Mouse (Mus musculus) megakaryocyte progenitor cell, adult 5-6 weeks (primary cell): ENCODE measurements around the gene Nfx1. TPM values are rescaled to one million over a fixed set of nuclear protein-coding genes. Genes with fewer than 3 reads are reported as not detected.
A peak's percentile ranks its signal among the peaks of the same experiment; 100 is the strongest.

Source experiments
- ATAC-seq: replicated peaks from 2 replicates; pipeline ENCODE4 v1.8.0; 2016; ENCODE audit warnings: mild to moderate bottlenecking, moderate TSS enrichment, inconsistent platforms; ENCODE audit not compliant: poor library complexity
- total RNA-seq, 2 experiments: library from RNA; stranded (forward) in 1 of 2; stranded (reverse) in 1 of 2; fragments of 157-497, 149-512 nt in 1 of 2; fragments of 200-1000 nt in 1 of 2; gene quantifications; 2 replicates each; pipeline versions ENCODE4 v1.2.3 to v1.2.4; 2015 to 2017

Nfx1 gene
- total RNA-seq, 2 experiments from 2014 or later = 51.8 to 70.5 TPM

DNA sequence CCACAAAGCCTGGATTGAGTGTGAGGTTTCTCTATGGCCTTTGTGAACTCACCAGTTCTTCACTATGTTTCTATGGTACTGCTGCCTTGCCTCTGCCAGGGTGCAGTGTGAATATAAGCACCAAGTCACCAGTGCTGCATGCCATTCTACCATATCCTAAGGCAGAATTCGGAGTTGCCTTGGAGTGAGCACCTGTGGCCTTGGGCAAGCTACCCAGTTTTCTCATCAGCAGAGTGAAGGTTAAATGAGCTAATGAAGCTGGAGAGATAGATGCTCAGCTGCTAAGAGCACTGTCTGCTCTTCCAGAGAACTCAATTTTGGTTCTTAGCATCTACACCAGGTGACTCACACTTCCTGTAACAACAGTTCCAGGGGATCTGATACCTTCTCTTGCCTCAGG is 3.3 kb downstream of the Nfx1 start:
- ATAC-seq = no peak

- no peak for ATAC-seq
These were observed 5.0 kb downstream of the Nfx1 start for GRCm38 (mm10) chr4:40975678-40976077.

DNA sequence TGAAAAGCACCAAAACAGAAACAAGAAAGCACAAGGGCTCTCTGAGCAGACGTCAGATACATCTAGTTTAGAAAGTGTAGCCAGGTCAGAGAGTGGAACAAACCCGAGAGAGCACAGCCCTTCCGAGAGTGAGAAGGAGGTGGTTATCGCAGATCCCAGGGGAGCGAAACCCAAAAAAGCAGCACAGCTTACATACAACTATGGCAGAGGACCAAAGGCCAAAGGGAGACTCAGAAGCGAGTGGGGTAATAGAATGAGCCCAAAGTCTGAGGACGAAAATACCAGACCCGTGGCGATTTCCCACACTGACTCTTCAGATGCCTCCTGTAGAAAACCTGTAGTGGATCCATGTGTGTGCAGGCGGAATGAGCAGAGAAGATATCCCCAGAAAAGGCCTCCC is 5.9 kb downstream of the Nfx1 start:
- ATAC-seq = no peak

DNA sequence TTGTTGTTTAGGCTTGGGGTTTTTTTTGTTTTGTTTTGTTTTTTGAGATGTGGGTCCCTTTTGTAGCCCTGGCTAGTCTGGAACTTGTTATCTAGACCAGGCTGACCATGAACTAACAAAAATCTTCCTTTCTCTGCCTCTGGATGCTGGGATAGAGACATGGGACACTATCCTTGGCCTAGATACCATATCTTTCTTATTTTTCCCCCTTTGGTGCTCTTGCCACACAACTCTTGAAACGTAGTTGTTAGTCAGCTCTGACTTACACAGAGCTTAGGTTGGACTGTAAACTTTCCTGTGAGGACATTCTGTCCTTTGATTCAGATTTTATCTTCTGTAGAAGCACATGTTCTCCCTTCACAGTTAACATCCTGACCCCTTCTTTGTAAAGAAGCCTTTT is 8.7 kb downstream of the Nfx1 start:
- ATAC-seq = no peak

DNA sequence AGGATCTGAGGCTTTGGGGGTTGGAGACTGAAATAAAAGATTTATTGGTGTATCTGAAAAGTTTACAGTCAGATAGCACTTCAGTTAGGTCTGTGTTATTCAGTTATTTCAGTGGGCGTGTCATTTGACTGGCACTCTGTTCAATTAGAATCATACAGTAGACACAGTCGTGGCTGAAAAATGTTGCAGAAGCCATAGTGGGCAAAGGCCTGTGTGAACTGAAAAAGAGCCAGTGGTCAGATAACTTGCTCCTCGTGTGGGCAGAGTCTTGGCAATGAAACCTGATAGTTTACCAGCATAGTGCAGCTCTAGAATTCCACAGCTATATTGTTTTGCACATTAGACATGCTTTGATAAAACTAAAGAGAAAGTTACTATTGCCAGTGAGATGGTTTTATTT is 11.8 kb downstream of the Nfx1 start:
- no peak for ATAC-seq

- ATAC-seq = no peak
These were observed 13.0 kb downstream of the Nfx1 start for GRCm38 (mm10) chr4:40983686-40984085.

DNA sequence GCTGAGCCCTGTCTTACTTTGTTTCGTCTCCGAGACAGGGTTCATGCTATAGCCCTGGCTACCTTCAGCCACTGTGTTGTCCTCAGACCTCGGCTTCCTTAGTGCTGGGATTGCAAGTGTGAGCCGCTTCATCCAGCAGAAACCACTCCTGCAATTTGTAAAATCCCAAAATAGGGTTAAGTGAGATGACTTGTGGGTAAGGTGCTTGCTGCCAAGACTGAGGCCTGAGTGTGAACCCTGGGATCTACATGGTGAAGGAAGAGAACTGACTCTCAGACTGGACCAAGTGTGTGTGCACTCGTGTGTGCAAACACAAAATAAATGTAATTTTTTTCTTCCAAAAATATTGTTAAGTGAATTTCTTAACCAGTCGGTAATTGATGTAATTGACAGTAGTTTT is 18.9 kb downstream of the Nfx1 start:
- ATAC-seq = no peak

GRCm38 (mm10) chr4:40996302-40996701 is 25.6 kb downstream of the Nfx1 start:
- ATAC-seq = peak; percentile 41

GRCm38 (mm10) chr4:40997916-40998315 is 27.2 kb downstream of the Nfx1 start:
- peak; percentile 39; the same call in 1 of the 2 replicates for ATAC-seq

- no peak for ATAC-seq
These were observed 29.6 kb downstream of the Nfx1 start for GRCm38 (mm10) chr4:41000271-41000670.

DNA sequence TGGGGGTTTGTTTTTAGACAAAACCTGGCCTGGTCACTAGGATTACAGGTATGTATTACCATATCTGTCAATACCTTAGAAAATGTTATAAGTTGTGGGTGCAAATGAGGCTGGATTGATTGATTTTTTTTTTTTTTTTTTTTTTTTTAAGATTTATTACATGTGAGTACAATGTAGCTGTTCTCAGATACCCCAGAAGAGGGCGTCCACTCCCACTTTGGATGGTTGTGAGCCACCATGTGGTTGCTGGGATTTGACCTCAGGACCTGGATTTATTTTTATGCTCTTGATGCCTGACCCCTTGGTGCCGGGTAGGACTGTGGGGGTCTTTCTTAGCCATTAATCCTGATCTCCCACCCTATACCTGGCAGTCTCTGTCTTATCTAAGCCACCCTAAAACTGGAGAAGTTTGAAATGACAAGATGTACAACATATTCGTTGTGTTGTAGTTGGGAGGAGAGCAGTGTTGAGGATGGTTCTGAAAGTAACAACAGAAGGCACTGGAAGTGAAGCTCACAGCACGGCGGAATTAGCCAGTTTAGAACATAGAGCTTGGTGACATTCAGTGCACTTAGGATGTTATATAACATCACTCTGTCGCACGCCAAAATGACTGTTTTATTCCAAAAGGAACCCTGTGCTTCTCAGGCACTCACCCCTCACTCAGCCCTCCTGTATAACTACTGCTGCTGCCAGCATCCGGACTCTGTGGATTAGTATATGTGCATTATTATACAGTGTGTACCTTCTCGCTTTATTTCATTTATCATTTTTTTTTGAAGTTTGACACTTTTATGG is 30.3 kb downstream of the Nfx1 start:
- ATAC-seq = 0 out of 2 replicates have a peak, but pooled peaks have one; percentile 34

GRCm38 (mm10) chr4:41013351-41013750 is 42.6 kb downstream of the Nfx1 start:
- ATAC-seq = peak; percentile 50

- no peak for ATAC-seq
These were observed 45.1 kb downstream of the Nfx1 start for GRCm38 (mm10) chr4:41015798-41016197.

DNA sequence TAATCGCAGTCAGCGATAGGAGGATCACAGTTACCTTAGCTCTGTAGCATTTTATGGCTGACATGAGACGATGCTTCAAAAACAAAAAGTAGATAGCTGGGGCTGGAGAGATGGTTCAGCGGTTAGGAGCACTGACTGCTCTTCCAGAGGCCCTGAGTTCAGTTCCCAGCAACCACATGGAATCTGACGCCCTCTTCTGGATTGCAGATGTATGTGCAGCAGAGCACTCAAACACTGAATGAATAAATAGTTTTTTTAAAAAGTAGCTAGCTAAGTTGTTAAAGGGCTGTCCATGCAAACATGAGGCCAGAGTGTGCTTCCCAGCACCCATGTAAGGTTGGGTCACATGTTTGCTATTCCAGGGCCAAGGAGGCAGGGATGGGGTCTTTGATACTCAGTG is 50.4 kb downstream of the Nfx1 start:
- no peak for ATAC-seq

DNA sequence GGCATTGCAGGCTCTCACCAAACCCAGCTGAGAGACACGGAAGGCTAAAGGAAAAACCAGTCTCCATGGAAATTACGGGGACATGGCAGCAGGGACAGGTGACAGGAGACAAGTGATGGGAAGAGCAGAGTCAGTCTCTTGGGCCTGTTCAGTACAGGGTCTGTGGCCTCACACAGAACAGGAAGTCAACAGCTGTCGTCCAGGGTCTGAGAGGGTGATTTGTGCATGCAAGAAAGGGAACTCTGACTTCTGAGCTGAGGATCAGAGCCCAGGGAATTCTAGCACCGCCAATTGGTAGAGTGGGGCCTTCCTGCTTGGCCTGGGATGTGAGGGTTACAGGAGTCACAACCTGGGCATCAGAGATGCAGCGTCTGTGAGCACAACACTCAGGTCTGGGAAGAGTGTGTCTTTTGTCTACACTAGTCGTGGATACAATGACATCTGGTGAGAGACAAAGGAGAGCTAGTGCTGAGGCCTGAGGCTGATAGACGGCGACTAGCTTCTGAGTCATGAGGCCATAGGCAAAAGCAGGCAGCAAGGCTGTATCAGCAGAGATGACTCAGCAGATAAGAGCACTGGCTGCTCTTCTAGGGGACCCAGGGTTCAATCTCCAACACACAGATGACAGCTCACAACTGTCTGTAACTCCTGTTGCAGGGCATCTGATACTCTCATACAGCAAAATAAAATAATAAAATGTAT is 55.5 kb downstream of the Nfx1 start:
- peak; percentile 71 for ATAC-seq

DNA sequence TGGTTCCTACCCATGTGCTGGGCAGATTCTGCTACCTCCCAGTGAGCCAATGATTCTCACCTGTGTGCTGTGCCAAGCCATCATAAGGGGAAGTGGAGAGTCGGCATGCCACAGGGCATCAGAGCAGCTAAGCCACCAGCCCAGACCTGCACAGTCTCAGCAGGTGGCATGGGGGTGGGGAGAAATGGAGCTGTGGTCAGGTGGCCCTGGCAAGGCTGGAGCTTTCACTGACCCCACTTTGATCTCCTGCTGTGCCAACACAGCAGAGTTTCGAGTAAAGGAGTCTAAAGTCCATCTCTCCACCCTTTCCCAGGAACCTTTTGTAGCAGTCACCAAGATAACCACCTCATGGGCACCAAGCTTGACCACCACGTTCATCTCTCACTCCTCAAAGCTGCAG is 57.2 kb downstream of the Nfx1 start:
- ATAC-seq = no peak

DNA sequence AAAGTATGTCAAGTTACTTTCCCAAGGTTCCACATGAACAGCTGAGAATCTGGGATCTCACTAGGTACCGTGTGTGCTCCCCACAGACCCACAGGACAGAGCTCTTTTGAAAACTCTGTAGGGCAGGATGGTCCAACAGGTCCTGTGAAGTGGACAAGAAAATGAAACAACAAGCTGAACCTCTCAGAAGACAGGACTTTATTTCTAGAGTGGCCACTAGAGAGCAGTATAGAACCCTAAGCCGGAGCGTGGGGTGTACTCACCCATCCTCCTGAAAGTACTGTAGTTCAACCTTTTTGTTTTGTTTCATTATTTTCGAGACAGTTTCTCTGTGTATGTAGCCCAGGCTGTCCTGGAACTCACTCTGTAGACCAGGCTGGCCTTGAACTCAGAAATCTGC is 57.6 kb downstream of the Nfx1 start:
- ATAC-seq = peak; percentile 60

- no peak for ATAC-seq
These were observed 58.7 kb downstream of the Nfx1 start for GRCm38 (mm10) chr4:41029372-41029771.

DNA sequence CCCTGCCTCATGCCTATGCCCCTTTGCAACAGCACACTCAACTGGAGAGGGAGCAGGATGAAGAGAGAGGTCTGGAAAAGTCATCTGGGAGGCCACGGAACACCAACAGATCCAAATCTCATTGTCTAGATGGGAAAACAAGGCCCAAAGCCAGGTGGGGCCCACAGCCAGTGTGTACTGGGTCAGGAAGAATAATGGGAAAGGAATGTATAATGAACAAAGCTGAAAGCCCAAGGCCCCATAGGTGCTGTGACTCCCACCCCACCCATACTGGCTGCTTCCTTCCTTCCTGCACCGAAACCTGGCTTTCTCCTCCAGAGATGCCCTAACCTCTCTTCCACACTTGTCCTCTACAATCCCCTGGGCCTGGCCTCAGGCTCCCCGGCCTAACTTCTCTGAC is 60.5 kb downstream of the Nfx1 start:
- no peak for ATAC-seq

- no peak for ATAC-seq
These were observed 67.2 kb downstream of the Nfx1 start for GRCm38 (mm10) chr4:41037942-41038341.

DNA sequence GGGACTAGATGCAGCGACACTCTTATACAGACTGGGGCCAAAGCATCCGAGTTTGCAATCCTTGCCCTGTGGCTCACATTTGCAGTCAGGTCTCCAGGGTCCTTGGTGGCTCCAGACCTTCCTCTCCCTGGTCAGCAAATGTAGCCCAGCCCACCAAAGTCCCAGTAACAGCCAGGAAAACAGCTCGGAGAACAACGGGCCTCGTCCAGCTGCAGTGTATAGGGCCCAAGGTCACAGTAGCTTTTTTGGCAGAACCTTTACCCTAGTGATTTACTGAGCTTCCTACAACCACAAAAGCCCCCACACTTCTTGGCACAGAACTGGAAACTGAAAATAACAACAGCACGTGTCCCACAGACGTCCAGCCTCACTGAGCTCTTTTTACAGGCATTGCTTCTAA is 70.3 kb downstream of the Nfx1 start:
- ATAC-seq = no peak

- no peak for ATAC-seq
These were observed 72.2 kb downstream of the Nfx1 start for GRCm38 (mm10) chr4:41042880-41043279.
